Mouse (Mus musculus): ENCODE data around the gene Pcyt2.
A peak's percentile ranks its signal among the peaks of the same experiment; 100 is the strongest.

Pcyt2 gene

DNA sequence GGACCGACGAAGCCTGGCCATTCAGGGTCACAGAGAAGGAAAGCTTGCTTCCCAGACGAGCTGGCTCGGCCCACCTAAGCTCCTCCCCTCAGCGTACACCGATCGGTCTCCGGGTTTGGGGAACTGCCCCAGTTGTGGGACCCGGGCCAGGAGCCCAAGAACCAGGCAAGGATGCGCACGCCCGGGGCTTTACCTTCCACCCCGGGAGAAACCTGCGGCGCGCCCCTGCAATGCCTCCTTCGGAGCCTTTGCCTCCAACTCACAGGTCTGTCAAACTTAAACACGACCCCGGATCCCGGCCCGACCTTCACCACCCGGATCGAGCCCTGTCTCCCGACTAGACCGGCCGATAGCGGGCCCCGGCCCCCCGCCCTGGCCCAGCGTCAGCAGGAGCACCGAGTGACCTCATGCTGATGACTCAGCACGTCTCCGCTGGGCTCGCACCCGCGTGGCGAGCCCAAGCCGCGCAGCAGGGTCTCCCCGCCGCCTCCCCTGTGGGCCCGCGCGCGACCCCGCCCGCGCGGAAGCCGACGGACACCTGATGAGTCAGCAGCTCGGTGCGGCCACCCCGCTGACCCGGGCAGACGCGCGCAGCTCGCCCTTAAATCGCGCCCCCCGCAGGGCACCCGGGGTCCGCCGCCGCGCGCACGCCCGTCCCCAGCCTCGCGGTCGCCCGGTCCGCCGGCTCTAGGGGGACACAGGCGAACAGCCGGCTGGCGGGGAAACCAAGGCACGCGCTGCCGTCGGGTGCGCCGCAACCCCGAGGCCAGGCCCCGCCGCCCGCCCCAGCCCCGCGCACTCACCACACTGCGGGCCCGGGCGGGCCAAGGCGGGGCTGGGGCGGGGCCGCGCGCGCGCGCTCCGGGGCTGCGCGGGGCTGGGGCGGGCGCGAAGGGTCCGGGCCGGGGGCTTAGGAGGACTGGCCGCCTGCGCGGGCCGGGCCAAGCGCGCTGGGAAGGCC is 15.1 kb upstream of the Pcyt2 start:
- peak; percentile 43 for DNase-seq (ENCODE audit: low read depth)

DNA sequence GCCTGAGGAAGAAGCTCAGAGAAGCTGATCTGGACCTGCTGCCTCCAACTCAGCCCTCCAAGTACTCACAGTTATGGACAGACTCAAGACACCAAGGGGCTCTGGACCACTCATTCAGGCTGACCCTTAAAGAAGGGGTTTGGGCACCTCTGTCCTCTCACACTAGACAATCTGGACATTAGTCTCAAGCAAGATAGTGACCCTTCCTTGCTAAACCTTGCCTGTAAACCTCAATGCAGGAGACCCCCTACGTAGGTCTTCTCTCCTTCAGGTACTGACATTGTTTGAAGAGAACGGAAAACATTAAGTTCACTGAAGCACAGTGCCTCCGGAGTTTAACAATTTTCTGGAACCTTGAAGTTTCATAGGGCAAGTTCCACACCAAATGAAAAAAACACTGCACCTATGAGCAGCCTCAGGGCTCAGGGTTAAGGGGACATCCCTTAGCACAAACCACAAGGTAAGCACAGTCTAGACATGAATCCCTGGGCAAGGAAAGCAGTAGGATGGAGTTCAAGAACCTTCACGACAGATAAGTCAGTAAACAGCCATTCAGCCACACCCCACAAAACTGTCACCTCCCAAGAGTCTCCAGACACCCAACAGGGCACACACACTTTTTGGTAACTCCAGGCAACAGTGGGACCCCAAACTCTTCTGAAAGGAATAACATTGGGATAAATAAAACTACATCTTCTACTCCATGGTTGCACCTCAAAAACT is 14.2 kb upstream of the Pcyt2 start:
- DNase-seq (ENCODE audit: low read depth) = no peak

DNA sequence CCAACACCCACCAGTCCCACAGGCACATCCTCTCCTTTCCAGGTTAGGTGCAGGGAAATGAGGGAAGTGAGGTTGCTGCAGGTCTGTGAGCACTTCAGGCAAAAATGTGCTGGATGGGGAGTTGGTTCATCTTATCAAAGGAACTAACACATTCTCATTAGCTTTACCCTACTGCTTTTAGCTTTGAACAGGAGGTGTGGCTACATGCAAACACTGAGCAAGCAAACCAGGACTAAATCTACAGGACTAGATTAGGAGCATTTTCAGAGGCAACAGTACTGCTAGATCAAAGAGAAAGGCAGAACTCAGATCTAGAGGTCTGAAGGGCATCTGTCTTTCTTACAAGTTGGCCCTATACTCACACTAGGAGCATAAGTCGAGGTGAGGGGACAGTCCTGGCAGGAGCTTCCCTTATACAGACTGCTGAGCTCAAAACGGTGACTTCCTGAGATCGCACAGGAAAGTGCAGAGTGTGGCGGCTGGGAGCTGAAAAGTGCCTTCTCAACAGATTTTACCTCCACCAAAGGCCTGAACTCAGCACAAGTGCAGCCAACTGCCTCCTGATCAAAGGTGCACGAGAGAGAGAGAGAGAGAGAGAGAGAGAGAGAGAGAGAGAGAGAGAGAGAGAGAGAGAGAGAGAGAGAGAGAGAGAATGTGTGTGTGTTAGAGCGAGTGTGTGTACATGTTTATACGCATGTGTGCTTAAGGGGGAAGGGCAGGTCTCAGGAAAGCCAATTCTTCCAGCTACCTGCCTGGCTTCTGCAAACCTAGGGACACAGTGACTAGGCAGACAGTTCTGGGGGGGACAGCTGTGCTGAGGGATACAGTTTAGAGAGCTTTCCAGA is 13.4 kb upstream of the Pcyt2 start:
- DNase-seq (ENCODE audit: low read depth) = no peak

DNA sequence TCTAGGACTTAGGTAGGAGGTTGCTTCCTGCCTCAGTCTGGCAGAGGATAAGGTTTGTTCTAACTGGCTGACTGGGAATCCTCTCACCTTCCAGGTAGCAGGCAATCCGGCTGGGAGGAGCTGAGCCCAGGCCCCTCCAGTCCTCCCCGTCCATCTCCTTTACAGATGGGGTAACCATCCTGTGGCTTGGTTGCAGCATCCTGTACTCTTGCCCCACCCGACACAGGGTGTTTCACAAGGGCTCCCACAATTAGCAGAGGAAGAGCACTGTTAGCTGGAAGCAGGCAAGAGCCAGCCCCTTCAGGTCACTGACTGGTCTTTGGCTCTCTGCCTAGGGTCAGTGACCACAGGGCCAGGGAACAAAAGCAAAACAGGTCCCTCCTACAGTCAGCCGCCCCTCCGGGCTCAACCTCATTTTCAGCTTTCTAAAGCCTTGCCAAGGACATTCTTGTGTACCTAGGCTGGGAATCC is 12.7 kb upstream of the Pcyt2 start:
- DNase-seq (ENCODE audit: low read depth) = no peak

DNA sequence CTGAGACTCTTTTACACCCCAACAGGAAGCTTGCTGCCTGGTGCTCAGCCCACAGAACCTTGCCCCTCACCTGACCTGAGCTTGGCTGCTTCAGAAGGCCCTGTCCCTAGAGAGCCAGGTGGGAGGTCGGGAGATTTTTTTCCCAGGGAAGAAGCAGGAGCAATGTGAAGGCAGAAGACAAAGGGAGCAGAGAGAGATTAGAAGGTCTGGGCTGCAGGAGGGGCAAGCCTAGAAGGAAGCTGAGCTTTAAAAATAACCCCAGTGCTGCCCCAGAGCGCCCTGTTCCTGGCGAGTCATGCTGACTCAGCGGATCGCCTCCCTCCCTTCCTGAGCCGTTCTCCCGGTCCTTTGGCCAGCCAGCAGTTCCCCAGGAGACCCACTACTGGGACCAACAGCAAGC is 12.2 kb upstream of the Pcyt2 start:
- DNase-seq (ENCODE audit: low read depth) = no peak

DNA sequence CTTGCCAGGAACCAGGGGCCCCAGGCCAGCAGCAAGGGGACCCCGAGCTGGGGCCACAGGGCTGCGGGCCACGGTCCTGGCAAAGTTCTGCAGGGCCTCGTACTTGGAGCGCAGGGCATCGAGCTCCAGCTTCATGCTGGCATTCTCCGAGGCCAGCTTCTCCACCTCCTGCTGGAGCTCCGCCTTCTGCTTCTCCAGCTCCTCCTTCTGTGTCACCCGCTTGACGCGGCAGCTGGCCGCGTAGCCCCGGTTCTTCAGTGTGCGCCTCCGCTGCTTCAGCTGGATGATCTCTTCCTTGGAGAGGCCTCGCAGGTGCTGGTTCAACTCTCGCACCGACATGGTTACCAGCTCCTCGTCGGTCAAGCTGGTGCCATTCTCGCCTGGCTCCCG is 11.6 kb upstream of the Pcyt2 start:
- DNase-seq (ENCODE audit: low read depth) = no peak

DNA sequence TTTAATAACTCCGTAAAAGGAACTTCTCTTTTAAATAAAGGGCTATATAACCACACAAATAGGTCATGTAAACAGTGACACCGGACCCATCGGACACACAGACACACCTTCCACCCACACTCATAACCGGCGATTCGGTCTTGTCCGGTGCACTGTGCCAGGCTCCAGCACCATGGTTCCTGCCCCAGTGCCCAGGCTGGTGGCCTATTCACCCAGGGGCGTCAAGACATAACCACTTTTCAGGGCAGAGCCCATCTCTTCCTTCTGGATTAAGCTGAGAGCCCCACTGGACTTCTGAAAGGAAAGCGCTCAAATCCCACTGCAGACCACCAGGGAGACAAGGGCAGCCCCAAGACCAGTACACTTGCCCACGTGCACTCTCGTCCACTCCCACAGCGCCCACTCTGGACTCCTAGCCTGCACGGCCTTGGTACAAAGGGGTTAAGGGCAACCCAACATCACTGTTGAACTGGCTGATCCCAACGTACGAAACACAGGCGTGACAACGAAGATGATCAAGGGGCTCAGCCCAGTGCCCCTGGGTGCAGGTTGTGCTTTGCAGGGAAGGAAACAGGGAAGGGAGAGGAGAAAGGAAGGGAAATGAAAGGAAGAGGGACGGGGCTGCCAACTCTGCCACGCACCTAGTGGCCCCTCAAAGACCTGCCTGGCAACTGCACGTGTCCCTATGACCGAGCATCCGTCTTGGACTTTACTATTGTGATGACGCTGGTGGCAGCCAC is 11.0 kb upstream of the Pcyt2 start:
- no peak for DNase-seq (ENCODE audit: low read depth)

DNA sequence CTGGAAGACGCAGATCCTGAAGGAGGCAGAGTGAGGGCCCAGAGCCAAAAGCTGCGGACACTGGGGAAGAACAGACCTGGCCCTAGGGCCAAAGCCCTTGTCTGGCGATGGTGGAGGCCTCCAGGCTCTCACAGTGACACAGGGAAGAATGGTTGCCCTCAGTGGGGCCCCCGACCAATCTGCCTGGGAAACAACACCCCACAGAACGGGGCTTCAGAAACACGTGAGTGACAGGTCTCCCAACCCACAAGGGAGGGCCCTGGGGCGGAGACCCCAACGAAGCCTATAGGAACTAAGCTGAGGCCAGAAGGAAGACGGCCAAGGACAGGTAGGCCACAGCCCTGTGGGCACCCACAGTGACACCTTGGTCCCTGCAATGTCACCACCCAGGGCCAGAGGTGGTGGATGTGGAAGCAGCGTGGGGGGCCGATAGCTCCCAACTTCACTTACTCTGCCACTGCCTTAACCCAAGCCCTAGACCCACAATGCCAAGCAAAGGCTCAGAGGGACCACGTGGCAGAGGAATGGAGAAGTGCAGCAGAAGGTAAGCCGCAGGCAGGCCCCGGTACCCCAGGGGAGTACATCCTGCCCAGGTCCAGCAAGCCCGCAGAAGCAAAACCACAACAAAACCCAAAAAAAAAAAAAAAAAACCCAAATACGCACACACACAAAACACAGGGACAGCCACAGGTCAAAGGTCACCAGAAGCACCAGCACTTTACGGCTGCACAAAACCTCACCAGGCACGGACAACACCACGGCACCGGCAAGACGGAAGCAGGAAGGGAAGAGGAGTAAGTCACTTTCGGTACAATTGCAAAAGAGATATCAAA is 9.9 kb upstream of the Pcyt2 start:
- DNase-seq (ENCODE audit: low read depth) = no peak

DNA sequence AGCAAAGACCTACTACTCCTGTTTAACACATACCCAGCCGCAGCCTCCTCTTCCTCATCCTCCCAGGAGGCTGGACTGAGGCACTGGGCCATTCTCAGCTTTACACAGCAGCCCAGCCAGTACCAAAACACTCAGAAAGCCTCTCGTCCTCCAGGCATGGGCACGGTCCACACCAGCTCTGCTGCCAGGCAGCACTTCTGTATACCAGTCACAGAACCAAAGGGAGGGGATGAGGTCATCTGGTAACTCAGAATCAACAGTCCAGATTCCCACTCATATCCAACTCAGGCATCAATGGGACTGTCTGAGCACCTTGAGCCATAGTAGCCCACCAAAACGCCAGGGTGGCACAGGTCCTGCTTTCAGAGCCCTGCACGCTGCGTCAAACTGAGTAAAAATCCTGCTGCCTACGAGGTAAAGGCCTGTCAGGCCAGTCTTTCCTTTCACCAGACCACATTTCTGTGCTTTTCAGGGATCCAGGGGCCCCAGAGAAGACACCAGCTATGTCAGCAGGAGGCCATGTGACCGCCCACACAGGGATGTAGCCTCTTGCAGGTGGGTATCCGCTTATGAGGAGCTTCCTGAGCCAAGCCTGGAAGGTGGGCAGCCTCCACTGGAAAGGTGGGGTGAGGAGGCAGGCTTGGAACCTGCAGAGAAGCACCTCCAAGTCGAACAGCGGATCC is 9.2 kb upstream of the Pcyt2 start:
- DNase-seq (ENCODE audit: low read depth) = no peak

DNA sequence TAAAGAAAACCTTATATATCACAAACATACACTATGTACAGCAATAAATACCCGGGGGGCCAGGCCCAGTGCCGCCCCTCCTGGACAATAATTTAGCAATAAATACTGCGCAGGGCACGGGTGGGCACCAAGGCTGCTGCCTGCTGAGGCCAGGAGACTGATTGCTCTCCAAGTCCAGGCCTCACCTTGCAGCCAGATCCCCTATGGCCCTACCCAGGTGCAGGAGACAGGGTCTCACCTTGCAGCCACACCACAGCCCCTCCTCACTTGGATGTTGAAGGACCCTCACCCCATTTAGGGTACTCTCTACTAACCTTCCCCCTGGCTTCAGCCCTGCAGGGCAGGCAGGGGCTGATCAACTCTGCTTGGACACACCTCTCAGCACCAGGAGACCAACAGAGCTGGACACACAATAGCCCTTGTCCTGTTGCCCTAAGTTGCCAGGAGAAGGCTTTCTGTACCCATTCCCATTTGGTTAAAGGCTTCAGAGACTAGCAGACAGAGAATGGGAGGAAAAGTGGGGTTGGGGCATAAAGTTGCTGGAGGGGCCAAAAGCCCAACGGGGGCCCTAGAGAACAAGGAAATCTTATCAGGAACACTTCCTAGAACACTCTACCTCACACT is 7.5 kb upstream of the Pcyt2 start, which contains the start of gene Sirt7:
TSS of gene Sirt7 (minus strand) at position 89 of the 624 bp plus-strand sequence.
- no peak for DNase-seq (ENCODE audit: low read depth)

DNA sequence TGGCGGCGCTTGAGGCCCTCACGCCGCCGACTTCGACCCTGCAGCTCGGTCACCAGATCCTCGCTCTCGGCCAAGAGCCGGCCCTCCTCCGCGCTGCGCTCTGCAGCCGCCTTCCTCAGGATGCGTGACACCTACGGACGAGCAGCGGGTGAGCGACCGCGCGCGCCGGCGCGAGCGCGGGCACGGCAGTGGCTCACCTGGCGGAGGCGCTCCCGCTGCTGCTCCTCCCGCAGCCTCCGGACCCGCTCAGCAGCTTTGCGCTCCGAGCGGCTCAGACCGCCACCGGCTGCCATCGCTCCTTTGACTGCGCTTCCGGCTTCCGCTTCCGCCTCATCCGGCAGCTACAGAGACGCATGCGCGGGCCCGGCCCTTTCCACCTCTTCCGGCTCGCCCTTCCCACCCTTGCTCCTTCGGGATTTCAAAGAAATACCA is 7.0 kb upstream of the Pcyt2 start:
- peak; percentile 35 for DNase-seq (ENCODE audit: low read depth)

DNA sequence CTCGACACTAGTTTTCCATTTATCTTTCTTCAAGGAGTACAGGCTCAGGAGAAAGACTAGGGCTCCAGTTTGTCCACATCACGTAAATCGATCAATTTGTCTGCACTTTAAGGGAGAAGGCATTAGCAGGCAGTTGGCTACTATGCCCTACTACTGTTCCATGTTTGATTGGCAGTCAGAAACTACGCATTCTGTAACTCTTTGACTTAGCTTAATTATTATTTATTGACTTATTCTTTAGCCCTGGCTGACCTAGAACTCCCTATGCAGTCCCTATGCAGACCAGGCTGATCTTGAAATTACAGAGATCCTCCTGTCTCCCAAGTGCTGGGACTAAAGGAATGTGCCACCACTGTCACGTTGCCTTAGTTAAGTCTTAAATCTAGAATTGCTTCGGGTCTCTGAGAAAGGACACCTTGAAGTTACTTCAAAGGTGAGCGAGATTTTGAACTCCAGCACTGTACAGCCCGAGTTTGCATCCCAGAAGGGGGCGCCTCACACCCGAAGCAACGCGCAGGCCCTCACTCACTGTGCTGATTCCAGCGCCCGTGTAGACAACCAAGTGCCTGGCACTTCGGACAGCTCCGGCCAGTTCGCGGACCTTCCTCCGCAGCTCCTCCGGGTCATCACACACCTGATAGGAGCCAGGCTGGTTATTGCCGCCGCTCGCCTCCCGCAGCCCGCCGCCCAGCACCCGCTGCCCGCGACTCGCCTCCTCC is 6.4 kb upstream of the Pcyt2 start:
- no peak for DNase-seq (ENCODE audit: low read depth)

DNA sequence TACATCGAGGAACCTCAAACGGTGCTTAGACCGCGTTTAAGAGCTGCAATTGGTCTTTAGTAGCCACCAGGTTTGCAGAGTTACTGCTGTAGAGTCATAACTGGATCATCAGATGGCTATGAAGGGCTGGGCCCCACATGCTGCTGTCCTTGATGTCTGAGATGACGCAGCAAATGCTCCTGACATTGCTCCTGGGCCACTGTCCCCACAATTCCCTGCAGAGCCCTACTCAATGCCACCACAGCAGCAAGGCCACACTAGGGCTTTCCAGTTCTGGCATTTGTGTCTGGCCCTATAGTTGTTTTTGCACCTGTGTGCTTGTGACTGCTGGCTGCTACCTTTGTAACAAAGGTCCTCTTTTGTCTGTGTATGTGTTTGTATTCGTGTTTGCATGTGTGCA is 5.1 kb upstream of the Pcyt2 start:
- no peak for DNase-seq (ENCODE audit: low read depth)

DNA sequence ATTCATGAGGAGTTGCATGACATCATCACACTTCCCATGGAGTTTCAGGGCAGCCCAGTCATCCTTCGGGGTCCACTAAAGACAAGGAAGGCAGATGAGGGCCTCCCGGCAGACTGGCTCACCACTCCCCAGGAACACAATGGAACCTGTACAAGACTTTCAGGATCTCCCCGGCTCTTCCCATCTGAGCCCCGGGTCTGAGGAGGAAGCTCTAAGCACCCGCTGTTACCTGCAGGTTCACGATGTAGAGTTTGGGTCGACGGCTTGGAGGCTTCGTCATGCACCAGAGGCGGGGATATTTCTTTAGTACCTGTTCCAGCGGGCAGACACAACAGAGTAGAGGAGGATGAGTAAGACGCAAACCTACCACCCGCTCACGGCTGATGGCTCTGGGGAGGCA is 2.5 kb upstream of the Pcyt2 start:
- no peak for DNase-seq (ENCODE audit: low read depth)

DNA sequence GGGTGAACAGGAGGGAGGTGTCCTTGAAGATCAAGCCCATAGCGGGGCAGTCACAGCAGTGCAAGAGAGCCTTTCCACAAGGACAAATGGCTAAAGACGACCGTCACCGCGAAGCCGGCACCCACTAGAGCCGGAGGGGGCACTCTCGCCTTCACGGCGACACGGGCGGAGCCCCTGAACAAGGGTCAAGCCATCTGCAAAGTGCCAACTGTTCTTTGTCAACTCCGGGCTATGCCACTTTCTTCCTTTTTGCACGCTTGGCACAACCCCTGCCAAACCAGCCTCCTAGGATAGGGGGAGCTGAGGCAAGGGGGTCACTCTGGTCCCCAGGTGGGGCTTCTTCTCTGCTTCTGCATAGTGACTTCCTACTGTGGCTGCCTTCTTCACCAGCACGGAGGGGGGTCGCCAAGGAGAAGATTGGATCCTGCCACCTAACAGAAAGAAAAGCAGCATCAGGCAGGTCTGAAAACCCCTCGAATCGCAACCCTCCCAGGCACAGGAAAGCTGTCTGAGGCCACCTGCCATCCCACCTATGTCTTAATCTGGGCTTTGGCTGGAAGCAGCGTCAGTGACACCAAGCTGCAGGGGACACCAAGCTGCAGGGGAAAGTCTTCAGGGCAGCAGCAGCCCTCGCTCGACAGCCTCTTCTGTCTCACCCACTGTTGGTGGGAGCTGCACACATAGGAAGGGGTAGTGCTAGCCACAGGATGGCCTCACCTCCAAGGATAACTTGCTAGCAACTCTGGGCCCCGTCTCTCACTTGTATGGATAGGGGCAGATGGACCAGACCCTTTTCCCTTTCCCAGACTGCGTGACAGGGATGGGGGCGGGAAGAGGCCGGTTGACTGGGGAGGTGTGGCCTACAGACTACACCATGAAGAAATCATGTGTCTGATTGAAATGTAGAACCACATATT is 1.1 kb upstream of the Pcyt2 start:
- no peak for DNase-seq (ENCODE audit: low read depth)

DNA sequence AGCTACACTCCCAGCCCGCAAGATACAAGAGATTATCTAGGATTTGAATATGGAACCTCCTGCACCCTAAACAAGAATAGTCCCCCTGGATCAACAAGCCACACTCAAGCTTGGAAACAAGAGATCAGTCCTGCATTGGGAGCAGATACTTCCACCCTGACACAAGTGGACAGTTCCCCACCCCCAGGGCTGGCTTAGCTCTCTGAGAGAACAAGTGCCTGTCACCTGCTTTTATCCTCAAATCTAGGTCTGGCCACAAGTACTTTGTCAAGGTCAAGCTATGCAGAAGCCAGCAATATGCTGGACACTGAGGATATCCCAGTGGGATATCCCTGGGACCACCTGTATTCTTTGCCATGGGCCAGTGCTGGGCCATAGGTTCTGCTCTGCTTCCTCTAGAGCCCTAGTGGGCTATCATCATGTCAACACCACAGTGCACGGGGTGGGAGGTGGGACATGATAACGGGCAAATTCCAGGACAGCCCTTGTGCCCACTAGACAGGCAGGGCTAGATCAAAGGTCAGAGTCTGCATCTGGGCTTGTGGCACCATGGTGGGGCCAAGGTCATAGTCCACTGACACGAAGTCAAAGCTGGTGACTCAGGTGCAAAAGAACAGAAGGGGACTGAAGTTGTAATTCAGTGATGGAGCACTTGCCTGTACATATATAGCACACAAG is 980 bp downstream of the Pcyt2 start:
- DNase-seq (ENCODE audit: low read depth) = no peak

DNA sequence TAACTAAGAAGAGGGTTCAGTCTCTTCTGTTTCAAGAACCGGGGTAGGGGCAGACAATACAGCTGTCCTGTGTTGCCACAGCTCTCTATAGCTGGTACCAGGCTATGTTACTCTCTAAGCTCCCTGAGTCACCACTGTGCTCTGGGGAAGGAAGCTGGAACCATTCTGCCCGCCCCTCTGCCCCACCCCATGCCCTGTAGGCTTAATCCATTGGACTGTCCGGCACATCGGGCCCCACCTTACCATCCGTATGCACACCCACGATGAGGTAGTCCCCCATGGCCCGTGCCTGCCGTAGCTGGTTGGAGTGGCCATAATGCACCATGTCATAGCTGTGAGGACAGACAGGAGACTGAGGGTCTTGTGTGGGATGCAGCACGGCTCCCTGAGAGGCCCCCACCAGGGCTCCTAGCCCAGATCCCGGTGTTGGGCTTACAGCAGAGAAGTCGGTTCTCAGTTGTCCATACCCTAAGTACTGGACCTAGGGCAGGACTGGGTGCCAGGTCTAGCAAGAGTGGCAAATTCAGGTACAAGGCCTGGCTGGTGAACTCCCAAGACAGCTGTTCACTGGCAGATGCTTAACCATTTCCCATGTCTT is 2.0 kb downstream of the Pcyt2 start:
- DNase-seq (ENCODE audit: low read depth) = no peak
